Mouse (Mus musculus) bone marrow macrophage, adult 2 months (primary cell): Measurements from ENCODE around the gene Sorcs2.

ENCODE experiments used
- CTCF ChIP-seq: IDR thresholded peaks from 2 replicates; pipeline ENCODE4 v1.5.1; 2012; ENCODE audit warnings: low read depth, mild to moderate bottlenecking, low read length, moderate library complexity
- POLR2A ChIP-seq: IDR thresholded peaks from 2 replicates; pipeline ENCODE4 v1.6.1; 2012; ENCODE audit warnings: mild to moderate bottlenecking, low read depth, low read length, borderline replicate concordance

DNA sequence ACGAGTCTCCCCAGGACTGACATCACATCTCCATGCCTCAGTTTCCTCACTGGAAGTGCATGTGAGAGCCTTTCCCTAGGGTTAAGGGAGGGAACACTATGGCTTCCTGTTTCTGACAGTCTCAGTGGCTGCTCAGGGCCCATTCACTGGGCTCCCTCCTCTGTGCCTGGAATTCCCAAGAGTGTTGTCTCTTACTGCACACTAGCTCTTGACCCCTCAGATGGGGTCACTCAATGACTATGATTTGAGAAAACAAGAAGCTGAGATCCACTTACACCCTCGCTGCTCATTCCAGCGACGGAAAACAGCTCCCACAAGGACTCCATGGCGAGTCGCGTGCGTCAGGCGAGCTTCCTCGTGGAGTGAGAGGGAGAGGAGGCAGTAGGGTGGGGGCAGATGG is 296.8 kb downstream of the Sorcs2 start:
- TF ChIP-seq CTCF (no peak), POLR2A (no peak)
